Mouse (Mus musculus): ENCODE measurements around the gene Tbc1d32.

DNA sequence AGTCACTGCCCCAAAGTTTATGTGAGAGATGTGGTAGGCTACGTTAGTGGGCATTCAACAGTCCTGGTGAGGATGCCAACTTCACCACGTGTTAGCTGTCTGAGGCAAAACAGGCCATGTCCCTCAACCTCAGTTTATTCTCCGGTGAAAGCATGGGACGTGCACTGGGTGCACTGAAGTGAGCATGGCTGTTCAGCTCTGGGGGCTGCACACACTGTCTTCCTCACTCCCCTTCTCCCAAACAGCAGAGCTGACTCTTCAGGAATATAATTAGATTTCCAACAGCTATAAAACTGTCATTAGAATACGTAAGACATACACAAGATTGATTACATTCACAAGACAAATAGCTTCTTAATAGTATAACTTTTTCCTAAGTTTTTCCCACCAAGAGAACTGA lies 55.3 kb downstream of the Tbc1d32 start:
- TF ChIP-seq KAT2A (conservative IDR thresholded peaks at IDR 0.05; ENCODE audit: low read depth, low read length) = no peak
- TF ChIP-seq E2F4 (IDR thresholded peaks at IDR 0.05; ENCODE audit: borderline replicate concordance, low read depth, low read length) = no peak

Measured in MEL (cell line).